Mouse (Mus musculus): ENCODE measurements at regions not wholly inside any gene's neighbourhood (a gene's known extent, or its start where the extent isn't known, plus 50 kb on each side); places are given as distances from the start of the nearest gene placed in this dataset.

DNA sequence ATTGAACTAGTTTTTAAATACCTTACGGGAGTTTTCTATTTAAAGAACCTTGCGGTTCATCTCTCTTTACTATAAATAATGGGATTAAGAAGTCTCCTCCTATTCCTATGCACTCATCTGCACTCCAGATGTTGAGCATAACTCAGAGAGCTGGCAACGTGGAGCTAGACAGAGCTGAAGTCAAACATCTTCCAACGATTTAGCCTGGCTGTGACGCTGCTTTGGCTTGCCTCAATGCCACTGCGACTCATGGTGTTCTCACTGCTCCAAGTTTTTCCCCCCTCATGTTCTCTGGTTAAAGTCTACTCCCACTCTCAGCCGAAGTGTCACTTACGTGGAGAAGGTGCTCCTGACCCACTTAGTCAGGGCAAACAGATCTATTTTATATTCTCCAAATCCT, 277.3 kb upstream of the Gjb5 start:
- no peak for DNase-seq

DNA sequence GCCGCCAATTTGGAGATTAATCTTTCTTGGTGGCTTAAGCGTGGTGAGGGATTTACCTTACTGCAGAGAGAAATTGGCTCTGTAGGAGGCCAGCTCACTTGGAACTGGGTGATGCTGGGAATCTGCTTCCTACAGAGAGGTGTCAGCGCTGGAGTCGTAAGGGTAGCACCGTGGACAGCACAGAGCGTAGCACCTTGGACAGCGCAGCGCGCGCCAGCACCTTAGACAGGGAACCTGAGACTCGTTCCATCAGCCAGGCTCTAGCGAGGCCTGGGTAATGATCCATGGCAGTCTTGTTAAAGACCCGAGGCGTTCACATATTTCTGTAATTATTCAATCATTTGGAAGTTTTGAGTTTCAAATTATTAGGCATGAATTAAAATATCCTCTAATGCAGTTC, 261.9 kb upstream of the Gjb5 start:
- DNase-seq, result no peak

DNA sequence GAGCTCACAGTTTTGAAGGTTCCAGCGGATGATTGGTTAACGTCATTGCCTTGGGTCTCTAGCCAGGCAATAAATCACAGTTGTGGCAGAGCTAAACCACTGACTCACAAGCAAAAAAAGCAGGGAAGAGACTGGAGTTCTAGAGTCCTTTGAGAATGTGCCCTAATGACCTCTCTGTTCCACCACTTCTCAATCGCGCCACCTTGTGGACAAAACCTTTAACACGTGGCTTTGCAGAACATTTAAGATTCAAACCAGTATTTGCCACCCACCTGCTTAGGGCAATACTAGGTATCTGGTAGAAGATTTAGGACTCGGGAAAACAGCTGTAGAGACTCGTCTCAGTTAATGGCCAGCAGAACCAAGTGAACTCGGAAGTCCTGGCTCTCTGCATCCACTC, 254.8 kb upstream of the Gjb5 start:
- DNase-seq, result peak; percentile 21 to 47

DNA sequence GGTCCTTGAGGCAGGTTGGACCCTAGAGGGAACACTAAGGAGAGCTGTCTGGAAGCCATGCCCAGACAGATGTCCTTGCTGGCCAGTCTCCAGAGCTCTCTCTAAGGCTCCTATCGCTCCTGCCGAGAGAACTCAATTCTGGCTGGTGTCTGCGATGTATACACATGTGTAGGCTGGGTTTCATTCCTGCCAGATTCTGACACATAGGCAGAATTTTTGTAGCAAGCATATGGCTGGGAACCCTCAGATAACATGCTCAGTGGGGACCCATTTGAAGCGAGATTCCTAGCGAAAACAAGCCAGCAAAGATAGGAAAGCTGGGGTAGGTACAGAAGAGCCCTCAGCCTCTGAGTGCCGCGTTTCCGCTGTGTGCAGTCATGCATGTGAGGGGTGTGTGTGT, 242.9 kb upstream of the Gjb5 start:
- no peak for DNase-seq

DNA sequence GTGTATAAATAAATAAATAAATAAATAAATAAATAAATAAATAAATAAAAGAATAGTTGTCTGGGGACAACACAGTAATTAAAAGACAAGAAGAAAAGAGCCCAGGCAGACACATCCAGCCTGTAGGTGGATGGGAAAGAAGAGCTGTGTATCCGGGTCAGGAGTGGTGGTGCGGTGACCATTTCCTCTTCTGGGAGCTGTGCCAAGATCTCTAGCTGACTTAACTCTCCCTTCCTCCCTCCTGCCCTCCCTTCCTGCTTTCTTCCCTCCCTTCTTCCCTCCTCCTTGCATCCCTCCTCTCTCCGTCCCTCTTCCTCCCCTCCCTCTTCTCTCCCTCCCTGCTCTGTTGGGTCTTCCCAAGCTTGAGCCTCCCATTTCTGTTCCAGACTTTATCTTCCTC, 240.6 kb upstream of the Gjb5 start:
- no peak for DNase-seq

DNA sequence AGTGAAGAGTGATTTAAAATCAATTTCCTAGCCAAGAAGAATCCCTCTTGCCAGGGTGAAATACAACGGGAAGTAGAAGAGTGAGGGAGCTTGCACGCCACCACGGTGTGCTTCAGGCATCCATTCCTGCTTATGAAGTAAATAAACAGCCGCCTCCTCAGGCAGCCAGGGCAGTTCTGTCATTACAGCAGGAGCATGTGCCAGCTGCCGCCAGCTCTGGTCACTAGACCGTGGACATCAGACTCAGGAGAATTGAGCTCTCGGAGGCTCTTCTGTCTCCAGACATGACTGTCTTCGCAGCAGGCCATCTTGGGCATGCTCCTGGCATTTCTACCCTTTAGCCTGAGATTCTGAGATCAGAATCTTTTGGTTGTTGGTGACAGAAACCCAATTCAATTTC, 236.1 kb upstream of the Gjb5 start:
- no peak for DNase-seq

DNA sequence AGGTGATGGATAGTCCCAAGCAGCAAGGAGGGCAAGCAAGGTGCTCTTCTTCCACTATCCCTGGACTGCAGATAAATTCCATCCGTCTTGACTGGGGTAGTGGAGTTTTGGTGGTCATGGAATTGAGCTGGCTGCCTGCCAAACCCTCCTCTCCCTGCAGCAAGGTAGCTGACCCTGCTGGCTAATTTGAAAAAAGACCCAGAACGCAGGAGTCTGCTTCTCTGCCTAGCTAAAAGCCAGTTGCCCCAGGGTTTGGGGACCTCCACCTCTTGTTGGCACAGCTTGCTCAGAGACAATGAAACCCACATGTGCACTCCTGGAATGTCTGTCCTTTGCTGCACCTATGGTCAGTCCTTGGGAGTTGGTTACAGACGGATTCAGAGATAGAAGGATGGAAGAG, 233.6 kb upstream of the Gjb5 start:
- no peak for DNase-seq

DNA sequence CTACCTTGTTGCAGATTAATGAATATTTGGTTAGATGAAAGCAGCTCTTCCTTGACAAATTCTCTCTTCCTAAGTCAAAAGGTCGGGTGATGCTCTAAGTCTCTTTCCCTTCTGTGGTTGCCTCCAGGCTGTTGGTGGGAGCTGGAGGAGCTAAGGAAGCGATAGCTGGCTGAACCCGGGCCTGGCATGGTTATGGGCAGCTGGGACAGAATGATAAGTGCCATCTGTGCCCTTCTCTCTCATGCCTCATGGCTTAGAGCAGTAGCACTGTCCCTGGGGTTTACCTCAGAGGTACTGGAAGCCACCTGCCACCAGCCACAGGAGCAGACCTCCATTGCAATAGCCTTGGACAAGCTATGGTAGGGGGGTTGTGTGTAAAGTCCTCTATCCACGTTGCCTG, 228.8 kb upstream of the Gjb5 start:
- no peak for DNase-seq

DNA sequence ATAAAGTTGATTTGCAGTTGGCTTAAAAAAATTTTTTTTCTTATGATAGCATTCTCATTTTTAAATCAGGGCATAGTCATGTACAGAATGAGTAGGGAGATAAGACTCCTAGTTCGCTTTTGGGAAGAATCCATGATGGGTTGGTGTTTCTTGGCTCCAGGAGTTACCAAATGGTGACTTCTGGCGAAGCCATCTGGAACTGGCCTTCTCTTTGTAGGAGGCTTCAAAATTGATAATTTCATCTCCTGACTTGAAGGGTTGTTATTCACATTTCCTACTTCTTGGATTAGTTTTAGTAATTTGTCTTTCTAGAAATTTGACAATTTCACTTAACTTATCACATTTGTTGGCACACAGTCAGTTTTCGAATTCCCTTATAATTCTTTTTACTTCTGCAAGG, 218.5 kb upstream of the Gjb5 start:
- DNase-seq, result peak; percentile 7

DNA sequence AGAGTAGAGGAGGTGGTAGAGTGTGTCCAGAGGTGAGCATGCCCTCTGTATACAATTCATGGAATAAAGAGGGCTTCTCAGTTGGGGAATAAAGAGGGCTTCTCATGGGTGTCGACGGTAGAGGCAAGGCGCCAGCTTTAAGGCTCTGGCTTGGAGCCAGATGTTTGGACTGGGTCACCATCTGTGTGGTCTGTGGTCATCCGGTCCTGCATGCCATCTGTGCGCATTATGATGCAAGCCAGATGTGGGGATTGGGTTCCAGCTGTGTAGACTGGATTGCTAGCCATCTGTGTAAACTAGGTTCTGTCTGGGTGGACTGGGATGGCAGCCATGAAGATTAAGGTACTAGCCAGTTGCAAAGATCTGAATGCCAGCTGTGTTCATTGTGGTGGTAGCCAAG, 204.6 kb upstream of the Gjb5 start:
- DNase-seq, result no peak

DNA sequence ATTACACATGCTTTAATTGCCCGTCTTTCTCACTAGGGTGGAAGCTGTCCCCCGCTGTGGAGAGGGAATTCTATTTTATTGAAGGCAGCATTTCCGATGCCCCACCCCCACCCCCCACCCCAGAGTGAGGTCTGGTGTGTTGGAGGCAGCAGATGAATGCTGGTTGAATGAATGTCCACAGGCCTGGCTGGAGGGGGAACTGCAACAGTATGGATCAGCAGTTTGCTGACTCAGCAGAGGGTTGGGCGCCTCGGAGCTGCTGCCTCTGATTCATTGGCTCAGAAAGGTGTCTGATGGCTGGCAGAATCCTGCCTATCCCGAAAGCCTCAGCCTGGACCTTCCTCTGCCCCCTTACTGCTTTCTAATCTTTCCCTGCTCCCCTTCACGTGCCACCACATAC, 200.6 kb upstream of the Gjb5 start:
- DNase-seq, result no peak

DNA sequence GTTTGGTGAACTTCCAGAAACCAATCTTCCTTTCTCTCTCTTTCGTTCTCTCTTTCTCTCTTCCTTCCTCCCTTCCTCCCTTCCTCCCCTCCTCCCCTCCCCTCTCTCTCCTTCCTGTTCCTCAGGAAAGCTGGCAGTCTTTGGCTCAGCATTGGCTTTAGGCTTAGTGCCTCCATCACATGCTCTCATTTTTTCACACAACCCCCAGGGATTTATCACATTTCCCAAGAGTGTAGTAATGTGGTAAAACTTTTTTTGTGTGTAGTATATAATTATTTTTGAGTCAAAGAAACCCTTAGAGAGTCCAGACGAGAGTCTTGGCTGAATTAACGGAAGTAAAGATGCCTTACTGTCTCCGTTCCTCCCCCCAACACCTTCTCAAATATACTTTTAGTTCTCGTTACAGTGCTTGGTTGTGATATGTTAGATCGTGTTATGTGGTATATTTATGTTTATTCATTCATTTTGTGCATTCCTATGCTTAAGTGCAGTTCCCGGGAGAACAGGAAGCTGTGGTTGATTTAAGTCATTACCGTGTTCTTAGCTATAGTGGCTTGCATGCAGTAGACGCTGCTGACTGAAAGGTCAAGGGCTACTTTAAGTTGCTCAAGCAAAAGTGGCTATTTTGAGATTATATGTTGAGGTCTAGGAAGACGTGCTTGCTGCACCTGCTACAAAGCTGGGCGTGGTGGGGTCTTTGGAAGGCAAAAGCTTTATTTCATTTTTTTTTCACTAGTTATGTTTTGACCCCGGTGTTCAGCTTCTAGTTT, 194.7 kb upstream of the Gjb5 start:
- no peak for DNase-seq

DNA sequence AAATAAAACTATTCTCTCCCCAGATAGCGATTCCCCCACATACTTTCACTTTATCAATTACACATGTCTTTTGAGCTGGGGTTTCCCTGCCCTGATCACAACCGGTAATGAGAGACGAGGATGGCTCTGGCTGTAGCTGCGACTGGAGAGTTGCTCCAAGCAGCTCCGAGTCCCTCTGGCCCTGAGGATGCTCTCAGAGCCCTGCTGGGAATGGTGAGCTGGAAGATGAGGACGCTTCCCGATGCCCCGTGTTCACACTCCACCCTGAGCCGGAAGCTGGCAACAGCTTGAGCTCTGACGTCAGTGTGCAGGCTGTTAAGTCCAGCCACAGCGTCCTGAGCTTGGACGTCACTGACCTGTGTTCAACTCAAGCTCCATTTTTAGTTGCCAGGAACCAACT, 191.6 kb upstream of the Gjb5 start:
- DNase-seq, result no peak

DNA sequence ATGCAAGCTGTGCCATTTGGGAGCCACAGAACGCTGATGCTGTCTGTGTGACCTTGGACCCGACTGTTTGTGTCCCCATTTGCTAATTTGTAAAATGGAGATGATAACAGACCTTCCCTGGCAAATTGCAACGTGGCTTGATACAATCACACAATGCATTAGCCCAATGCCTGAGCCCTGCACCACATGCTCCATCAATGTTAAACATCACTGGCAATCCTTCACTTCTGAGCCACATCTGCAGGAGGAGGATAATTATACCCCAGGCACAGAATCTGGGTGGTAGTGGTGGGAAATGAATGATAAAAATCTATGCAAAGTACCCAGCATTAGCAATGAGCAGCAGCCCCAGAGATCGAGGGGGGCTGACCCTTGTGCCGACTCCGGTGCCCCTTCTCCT, 191.0 kb upstream of the Gjb5 start:
- DNase-seq, result no peak

DNA sequence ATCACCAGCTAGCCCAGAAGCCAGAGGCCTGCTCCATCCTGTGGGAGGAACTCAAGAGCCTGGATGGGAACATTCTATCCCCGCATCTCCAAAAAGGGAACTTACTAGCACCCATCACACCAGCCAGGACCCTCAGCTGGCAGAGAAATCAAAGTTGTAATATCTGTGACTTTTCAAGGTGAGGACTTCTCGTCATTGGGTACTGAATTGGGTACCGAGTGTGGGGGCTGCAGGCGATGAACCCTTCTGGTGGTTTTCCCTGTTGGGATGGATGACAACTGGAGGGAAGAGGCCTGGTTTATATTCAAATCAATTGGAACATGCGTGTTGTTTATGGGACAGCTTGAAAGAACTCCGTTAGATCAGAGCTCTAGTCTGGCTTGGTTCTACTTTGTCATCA, 187.1 kb upstream of the Gjb5 start:
- no peak for DNase-seq

DNA sequence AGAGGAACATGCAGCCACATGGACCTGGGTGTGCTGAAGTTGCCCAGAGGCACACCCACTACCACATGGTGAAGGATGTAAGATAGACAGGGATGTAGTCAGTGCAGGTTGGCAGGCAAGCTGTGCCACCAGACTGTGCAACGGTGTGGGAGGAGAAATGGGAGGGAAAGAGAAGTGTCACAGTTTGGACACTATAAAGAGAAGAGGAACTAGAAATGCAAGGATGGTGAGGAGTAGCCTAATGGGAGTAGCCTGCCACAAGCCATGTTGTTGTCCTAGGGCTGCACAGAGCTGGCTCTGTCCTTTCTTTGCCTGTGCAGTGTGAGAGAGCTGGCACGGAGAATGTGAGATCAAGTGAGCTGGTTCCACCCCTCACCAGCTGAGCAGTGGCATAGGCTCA, 185.3 kb upstream of the Gjb5 start:
- DNase-seq, result no peak

DNA sequence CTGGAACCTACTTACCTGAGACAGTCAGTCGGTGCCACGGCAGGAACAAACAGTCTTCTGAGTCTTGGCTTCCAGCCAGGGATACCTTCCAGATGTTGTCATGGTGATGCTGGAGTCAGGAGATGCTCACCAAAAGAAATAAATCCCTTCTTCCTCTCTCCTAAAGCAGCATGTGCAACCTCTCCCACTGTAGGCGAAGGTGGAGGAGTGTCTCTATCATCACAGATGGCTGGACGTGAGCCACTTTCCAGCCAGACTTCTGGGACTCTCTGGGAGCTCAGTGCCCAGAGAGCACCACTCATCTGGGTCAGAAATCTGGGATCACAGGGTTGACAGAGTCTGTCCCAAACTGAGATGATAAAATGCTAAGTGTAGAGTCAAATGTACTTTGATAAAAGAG, 184.8 kb upstream of the Gjb5 start:
- DNase-seq, result no peak

DNA sequence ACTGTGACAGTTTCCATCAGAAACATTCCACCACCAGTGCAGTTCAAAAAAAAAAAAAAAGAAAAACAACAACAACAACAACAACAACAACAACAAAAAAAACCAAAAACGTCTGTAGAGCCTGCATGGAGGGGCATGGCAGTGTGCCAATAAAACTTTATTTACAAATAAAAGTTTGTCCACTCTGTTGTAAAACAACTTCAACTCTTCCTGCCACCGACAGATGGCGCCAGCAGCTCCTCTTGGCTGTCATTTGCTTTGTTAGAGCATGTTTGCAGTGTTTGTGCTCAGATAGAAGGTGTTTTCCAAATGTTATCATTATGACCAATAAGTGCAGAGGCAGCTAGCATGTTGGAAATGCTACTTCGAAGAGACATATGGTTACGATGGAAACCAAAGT, 179.0 kb upstream of the Gjb5 start:
- DNase-seq, result peak in 1 of 2 experiments; percentile 15

DNA sequence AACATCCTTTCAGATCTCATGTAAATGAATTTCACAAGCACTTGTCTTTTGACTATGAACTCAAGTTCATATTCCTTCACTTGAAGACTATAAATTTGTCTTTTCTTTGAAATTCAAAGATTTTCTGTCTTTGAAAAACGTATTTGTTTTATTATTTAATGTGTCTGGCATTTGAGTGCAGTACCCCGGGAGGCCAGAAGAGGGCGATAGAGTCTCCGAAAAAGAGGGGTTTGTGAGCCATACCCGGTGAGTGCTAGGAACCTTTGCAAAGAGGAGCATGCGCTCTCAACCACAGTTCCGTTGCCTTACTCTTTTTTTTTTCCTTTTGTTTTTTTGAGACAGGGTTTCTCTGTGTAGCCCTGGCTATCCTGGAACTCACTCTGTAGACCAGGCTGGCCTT, 177.6 kb upstream of the Gjb5 start:
- DNase-seq, result no peak

DNA sequence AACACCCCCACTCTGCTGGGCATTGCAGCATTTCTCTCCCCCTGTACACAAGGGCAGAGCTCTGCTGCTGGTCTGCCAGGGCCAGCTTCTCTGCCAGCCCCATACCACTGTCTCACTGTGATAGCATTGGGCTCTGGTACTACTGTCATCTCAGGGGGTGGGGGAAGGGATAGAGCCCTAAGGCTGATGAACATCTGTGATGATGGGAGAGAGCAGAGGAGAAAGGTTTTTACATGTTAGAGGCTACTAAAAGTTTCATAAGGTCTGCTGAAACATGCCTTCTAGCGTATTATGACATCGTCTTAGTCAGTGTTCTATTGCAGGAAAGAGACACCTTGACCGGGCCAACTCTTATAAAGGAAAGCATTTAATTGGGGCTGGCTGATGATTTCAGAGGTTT, 176.4 kb upstream of the Gjb5 start:
- DNase-seq, result no peak

DNA sequence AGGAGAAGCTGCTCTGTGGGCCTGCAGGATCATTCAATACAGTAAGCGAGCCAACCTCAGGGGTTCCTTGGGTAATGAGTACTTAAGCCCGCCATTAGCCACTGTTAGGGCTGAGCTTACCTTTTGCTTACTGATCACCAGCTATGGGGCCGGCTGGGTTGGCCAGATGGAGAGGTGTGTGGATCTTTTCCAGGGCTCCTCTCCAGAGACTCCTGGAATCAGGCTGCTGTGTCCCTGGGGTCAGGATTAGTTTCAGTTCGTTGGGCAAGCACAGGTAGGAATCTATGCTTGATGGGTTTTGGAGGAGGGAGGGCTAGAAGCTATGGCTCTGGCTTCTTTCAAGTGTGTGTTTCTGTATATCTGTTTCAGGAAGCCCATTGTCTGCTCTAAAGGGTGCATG, 175.7 kb upstream of the Gjb5 start:
- DNase-seq, result no peak

DNA sequence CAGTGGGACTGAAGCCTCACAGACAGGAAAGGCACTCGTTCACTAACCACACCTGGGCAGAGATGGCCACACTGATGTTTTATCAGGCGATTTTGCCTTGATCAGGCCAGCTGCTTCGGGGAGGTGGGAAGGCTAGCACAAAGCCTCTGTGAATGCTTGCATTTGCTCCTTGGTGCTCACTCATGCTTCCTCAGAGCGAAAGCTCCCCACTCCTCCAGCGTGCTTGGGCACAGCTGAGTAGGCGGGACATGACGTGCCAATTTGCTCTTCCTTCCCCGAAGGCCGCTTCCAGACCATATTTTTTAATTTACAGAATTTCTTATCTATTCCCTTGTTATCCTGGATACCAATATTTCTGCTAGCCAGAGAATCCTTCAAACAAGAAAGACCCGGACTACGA, 172.8 kb upstream of the Gjb5 start:
- DNase-seq, result no peak

DNA sequence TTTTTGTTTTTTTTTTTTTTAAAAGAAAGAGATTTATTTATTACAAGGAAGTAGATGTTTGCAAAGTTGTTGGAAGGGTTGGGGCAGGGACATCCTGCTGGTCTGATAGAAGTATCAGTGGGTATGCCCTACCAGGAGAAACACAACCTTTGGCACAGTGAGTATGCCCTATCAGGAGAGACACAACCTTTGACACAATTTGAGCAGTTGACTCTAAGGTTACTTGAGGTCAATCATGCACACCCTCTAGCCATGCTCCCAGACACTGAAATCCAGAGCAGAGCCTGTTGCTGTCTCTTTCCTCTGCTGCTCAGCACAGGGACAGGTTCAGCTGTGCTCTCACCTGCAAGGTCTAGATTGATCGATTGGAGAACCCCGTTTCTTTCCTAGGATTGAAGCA, 164.2 kb upstream of the Gjb5 start:
- no peak for DNase-seq

DNA sequence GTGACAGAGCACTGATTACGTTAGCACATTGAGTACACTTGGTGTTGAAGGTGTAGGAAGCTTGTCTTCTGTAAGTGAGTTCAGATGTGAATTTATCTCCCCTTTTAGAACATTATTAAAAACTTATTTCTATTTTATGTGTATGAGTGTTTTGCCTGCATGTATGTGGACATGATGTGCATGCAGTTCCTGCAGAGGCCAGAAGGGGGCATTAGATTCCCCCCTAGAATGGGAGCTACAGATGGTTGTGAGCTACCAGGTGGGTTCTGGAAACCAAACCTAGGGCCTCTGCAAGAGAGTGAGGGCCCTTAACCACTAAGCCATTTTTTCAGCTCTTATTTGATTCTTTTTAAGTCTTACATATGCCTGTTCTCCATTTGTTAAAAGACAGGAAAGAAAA, 160.0 kb upstream of the Gjb5 start:
- no peak for DNase-seq

DNA sequence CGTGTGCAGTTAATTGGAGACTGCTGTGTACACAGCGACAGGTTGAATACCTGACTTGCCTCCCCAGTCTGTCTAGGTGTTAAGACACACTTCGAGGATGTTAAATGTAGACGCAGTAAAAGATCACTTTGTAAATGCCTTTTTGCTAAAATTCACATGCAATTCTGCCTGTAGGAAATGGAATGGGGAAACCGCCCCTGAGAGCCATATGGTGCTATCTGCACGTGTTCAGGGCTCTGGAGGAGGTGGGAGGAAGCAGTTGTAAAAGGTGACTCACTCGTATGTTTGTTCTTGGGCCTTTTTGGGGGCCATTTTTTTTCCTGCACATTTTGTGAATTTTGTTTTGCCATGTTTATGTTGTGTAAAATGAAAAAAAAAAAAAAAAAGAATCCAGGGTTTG, 159.6 kb upstream of the Gjb5 start:
- DNase-seq, result no peak

DNA sequence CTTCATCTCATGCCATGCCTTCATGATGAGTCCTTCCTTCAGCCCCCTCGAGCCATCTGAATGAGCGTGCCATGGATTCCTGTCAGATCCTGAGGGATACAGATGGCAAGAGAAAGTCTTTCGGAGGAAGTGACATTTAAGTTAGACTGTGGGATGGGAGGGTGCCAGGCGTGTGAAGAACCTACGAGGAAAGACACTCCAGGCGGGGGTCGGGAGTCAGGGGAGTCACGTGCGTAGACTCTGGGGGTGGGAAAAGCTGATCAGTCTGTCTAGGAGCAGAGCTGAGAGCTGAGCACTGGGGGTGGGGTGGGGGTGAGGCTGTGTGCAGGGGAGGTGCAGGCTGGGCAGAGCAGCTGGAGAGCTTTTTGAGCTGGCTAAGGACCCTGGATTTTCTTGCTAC, 152.0 kb upstream of the Gjb5 start:
- no peak for DNase-seq

Data from cerebellum, adult 18-20 months (tissue).